Mouse (Mus musculus) MEL-GATA-1-ER (cell line): ENCODE measurements around the gene Mon1a.

Source experiments
- DNase-seq: peaks from one replicate; pipeline ENCODE4 v3.0.0-alpha.2; 2012; ENCODE audit warnings: low read depth; ENCODE audit errors: extremely low read depth

Mon1a gene

DNA sequence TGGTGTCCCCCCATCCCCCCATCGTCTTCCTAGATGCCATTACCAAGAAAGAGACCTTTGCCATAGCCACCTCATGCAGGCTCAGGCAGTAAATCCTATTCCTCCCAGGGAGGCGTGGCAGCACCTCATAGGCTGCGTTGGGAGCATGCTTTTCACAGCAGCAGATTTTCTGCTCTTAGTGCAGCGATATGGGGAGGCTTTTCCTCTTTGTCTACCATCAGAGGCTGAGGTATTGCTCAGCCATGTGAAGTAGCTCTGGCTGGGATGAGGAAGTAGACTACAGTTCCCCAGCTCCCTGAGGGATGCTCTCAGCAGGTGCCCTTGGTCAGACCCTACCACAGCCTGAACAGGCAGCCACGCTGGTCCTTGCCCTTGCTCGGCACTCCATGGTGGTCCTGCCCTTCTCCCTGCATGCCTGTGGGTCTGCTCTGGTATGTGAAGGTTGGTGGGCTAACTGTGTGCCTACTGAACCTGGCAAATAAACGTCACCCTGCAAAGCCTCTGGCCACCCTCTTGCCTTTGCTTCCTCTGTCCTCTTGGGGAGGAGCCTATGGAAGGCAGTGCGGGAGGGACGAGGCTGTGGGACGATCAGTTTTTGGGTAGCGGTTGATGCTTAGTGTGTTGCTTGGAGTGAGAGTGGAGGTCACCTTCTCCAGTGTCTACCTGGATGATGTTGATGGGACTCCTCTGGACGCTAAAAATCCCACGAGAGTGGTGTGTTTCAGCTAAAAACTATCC is 61.4 kb downstream of the Mon1a start:
- no peak for DNase-seq

DNA sequence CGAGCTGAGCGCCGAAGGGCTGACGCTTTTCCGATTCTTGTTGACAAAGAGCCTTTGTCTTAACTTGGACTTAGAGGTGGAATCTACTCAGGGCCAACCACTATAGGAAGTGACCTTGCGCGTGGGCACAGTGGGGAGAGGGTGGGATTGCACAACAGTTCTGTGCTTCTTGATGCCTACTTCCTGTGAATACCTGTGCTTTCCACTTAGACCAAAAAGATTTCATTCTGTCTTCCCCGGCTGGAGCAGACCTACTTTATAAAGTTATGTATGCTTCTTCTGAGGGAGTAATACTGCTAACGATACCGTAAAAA is 61.9 kb downstream of the Mon1a start, which contains the start of gene Traip:
Gene Traip (plus strand): TSS at position 215 of the 314 bp plus-strand sequence.
- DNase-seq, result no peak

DNA sequence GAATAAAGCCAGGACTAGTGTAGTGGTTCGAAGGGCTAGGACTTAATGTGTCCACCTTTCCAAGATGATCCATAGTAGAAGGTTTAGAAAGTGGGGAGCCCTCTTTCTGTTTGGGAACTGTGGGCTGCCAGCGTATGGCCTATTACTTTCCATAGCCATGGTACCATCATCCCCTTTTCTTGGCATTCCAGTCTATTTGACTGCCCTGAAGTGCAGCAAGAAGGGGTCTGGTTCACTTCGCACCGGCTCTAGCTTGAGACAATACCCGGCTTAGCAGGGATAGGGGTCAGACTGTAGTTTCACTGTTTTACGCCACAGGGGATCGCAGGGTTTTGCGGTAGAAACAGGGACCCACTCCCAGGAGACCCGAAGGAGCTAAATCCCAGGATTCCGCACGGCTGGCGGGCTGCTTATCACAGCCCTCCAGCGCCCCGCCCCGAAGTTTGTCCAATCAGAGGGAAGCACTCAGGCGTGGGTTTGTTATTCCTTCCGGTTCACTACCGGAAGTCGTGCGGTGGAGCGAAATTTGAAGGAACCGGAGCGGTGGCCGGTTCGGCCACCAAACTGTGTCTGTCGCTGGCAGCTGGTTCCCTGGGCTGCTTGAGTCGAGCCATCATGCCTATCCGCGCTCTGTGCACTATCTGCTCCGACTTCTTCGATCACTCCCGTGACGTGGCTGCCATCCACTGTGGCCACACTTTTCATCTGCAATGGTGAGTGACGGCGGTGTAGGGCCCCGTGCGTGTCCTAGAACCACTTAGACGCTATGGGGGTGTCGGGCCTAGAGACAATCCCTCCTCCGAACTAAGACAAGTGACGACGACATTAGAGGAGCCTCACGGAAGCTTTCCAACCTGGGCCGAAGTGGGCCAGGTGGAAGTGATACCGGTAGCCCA is 62.8 kb downstream of the Mon1a start:
- DNase-seq, result peak; percentile 79
